Mouse (Mus musculus) erythroblast, embryonic 14.5 days (primary cell): ENCODE measurements around the gene Phykpl. TPM values are rescaled to one million over a fixed set of nuclear protein-coding genes. Genes with fewer than 3 reads are reported as not detected.

Experiments used
- H3K27me3 ChIP-seq: 2 replicates; pipeline ENCODE4 v1.6.1; 2012; ENCODE audit warnings: inconsistent platforms; ENCODE audit not compliant: control insufficient read depth
- H3K36me3 ChIP-seq: 2 replicates; pipeline ENCODE4 v1.6.1; 2012; ENCODE audit warnings: mild to moderate bottlenecking, inconsistent platforms; ENCODE audit not compliant: control insufficient read depth
- H3K4me1 ChIP-seq: 2 replicates; pipeline ENCODE4 v1.6.1; 2012; ENCODE audit warnings: inconsistent platforms; ENCODE audit not compliant: control insufficient read depth
- H3K4me3 ChIP-seq: replicated peaks from 2 replicates; pipeline ENCODE3; 2012; ENCODE audit warnings: moderate library complexity, mild to moderate bottlenecking, inconsistent platforms
- H3K9me3 ChIP-seq: 2 replicates; pipeline ENCODE4 v1.6.1; 2012; ENCODE audit warnings: low read length, inconsistent platforms, mixed read lengths; ENCODE audit not compliant: control insufficient read depth
- GATA1 ChIP-seq: IDR thresholded peaks from 2 replicates; pipeline ENCODE4 v1.6.1; 2012; ENCODE audit warnings: low read length, inconsistent platforms, mixed read lengths
- TAL1 ChIP-seq: IDR thresholded peaks from 3 replicates; pipeline ENCODE4 v1.6.1; 2012; ENCODE audit warnings: low read length, inconsistent platforms, mixed read lengths
- polyA plus RNA-seq: library from polyadenylated mRNA; stranded (reverse); fragments of >175 nt; gene quantifications from 2 replicates; pipeline ENCODE4 v1.2.3, GENCODE M21; 2012

Phykpl gene
- polyA plus RNA-seq, 1 experiment, result 0.69 TPM

- TF ChIP-seq GATA1 (no peak), TAL1 (no peak)
- Histone ChIP-seq H3K36me3 (no peaks in the 10 kb centered on the region; the same call in 1 of the 2 replicates), H3K4me3 (peak overlapping the region; percentile 60), H3K9me3 (peaks cover 3% of the 10 kb centered on the region; the same call in 1 of the 2 replicates), H3K4me1 (peaks cover 24% of the 10 kb centered on the region), H3K27me3 (peaks cover 61% of the 10 kb centered on the region)
Measured at GRCm38 (mm10) chr11:51650261-51650660, 65.7 kb downstream of the Phykpl start.

GRCm38 (mm10) chr11:51650691-51651515 is 66.3 kb downstream of the Phykpl start, which contains the start of the genes N4bp3 and D930048N14Rik:
Gene N4bp3, minus strand, starts transcription at chr11:51650842.
Gene D930048N14Rik, plus strand, starts transcription at chr11:51650954.
- TF ChIP-seq GATA1, result no peak
- TF ChIP-seq TAL1, result no peak
- Histone ChIP-seq H3K4me1 (peaks cover 24% of the 10 kb centered on the region), H3K36me3 (no peaks in the 10 kb centered on the region; the same call in 1 of the 2 replicates), H3K27me3 (peaks cover 61% of the 10 kb centered on the region), H3K4me3 (peak within 1 kb of the TSS; percentile 60), H3K9me3 (peaks cover 3% of the 10 kb centered on the region; the same call in 1 of the 2 replicates)

GRCm38 (mm10) chr11:51652889-51653418 is 68.4 kb downstream of the Phykpl start:
- H3K4me1 ChIP-seq, result peaks cover 19% of the 10 kb centered on the region
- H3K9me3 ChIP-seq, result peaks cover 3% of the 10 kb centered on the region; the same call in 1 of the 2 replicates
- no peak for TF ChIP-seq TAL1
- H3K4me3 ChIP-seq, result no peak overlapping the region
- peaks cover 58% of the 10 kb centered on the region for H3K27me3 ChIP-seq
- H3K36me3 ChIP-seq, result no peaks in the 10 kb centered on the region; the same call in 1 of the 2 replicates

GRCm38 (mm10) chr11:51653736-51654135 is 69.2 kb downstream of the Phykpl start:
- TF ChIP-seq GATA1 (no peak), TAL1 (no peak)
- Histone ChIP-seq H3K4me3 (no peak overlapping the region), H3K9me3 (peaks cover 3% of the 10 kb centered on the region; the same call in 1 of the 2 replicates), H3K4me1 (peaks cover 24% of the 10 kb centered on the region), H3K27me3 (peaks cover 52% of the 10 kb centered on the region), H3K36me3 (no peaks in the 10 kb centered on the region; the same call in 1 of the 2 replicates)

Other genes starting within 250 kb of the Phykpl start
- 59.0 and 82.9 TPM in 2 replicates for gene Hnrnpab, start 22.1 kb downstream of the Phykpl start, polyA plus RNA-seq
- 7.4 and 8.9 TPM in 2 replicates for gene Nhp2, start 35.0 kb downstream of the Phykpl start, polyA plus RNA-seq
- 1.4 and 1.5 TPM in 2 replicates for gene Rmnd5b, start 51.1 kb downstream of the Phykpl start, polyA plus RNA-seq
- 0.03 TPM in 2 replicates for gene N4bp3, start 66.1 kb downstream of the Phykpl start, polyA plus RNA-seq
- gene D930048N14Rik, start 66.2 kb downstream of the Phykpl start, polyA plus RNA-seq, result not detected in 2 replicates
- 0.14 and 0.15 TPM in 2 replicates for gene 0610009B22Rik, start 104.1 kb downstream of the Phykpl start, polyA plus RNA-seq
- gene Sec24a, start 178.9 kb downstream of the Phykpl start, polyA plus RNA-seq, result 0.22 and 0.26 TPM in 2 replicates
- 0.27 and 0.65 TPM in 2 replicates for gene Sar1b, start 178.9 kb downstream of the Phykpl start, polyA plus RNA-seq